Mouse (Mus musculus) gastrocnemius, postnatal 36 days (tissue): ENCODE measurements around the gene Pakap. TPM values are rescaled to one million over a fixed set of nuclear protein-coding genes. Genes with fewer than 3 reads are reported as not detected.

Experiments used
- DNase-seq, 2 experiments: peaks; one replicate each; pipeline ENCODE4 v3.0.0; 2022
- intact Hi-C: fragments of 180-260 bp; cut with DNase I; formaldehyde crosslinking; loops from one replicate; pipeline ENCODE4 v1.15.1; 2025
- long read RNA-seq, 2 experiments: library from polyadenylated mRNA; stranded (forward); transcript quantifications; one replicate each; pipeline ENCODE4 v2.0.0; 2021
- total RNA-seq, 2 experiments: library from RNA; stranded (reverse); gene quantifications; 2 replicates each; pipeline ENCODE4 v1.2.3; 2021

Pakap gene
- 1 to 10 TPM; 3.9 to 6.6 TPM for total RNA-seq
- long read RNA-seq, experiment 1 = 0 reads
- long read RNA-seq, experiment 2 = 0 reads

DNA sequence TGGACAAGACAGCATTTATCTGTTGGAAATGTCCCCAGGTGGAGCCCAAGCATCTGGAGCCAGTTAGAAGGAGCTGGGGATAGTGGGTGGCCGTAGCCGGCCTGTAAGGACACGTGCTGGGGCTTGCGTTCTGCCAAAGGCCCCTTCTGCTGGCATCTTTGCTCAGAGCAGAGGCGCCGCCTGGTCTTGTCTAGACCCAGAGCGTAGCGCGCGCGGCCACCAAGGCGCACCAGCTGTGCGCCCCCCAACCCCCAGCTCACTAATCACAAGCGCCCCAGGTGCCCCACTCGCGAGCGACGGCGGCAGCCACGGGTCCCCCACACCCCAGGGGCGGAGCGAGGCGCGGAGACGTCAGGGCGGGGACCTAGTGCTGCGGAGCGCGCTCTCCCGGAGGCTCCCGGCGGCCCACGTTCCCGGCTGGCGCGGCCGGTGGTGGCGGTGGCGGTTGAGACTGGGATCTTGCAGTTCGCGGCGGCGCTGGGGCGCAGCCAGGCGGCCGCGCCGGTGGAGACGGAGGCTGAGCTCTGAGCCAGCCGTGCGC is at the start of gene Pakap:
Gene Pakap, plus strand, starts transcription at position 514 of the 541 bp plus-strand sequence.
- intact Hi-C loops = no loop called here
- DNase-seq = peak; percentile 25 to 32

DNA sequence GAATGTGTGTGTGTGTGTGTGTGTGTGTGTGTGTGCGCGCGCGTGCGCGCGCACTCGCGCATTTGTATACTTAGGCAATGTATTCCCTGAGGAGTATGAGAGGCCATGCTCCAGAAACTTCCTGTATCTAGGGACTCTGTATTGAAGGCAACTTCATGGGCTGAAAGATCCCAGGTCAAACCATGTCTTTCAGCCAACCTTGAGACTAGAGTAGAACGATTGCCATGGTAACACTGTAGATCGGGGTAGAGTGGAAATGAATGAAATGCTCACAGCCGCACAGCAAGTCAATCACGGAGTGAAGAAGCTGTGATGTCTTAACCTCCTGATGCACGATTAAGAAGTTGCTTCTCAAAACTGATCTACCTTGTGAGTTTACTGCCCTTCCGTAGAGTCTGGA is 44.5 kb upstream of the Pakap start:
- DNase-seq = no peak
- intact Hi-C loops = no loop called here

DNA sequence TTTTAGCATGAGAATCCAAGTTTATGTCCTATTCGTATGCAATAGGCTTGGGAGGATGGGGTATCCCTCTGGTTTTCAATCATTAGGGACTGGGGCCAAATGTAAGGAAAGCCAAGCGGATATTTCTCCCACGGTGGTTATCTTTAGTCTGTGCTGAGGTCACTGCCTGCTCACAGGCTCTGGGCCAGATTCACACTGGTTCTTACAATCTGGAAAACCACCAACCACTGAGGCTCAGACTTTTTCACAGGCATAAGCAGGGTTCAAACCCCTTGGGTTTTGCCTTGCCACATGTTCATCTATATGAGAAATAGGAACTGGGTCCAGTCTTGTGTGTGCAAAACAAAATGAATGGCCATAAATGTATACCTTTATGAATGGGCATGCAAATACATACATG is 43.5 kb upstream of the Pakap start:
- no peak for DNase-seq
- intact Hi-C loops = no loop called here

DNA sequence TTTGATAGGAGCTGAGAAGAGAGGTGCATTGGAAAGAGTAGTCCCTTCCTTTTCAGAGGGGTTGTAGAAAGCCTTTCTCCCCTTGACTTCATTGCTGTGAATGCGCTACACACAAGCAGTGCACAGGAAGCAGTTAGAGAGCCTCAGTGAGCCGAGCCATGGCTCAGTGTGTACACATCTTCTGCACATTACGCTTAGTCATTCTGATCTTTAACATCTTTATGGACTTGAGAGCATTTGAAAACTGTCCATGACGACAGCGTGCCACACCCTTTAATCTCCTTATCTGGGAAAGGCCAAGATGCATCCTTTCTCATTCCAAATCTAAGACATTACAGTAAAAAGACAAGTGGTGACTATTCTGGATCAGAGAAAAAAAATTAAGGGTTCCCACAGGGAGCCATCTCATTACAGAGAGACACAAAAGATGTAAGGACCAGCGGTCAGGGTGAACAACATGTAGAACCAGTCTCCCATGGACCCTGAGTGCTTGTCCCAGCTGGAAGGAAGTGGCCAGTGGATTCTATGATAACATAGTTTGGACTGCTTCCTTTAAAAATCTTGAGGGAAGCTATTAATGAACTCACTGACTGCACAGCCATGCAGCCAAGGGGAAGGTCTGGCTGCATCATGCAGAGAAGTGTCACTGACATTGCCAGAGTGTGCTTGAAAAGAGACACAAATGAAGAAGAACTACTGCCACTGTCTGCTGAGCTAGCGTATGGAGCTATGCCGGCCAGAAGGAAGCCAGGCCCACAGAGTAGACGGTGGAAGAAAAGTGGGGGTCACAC is 42.6 kb upstream of the Pakap start:
- no peak for DNase-seq
- intact Hi-C loops = no loop called here

DNA sequence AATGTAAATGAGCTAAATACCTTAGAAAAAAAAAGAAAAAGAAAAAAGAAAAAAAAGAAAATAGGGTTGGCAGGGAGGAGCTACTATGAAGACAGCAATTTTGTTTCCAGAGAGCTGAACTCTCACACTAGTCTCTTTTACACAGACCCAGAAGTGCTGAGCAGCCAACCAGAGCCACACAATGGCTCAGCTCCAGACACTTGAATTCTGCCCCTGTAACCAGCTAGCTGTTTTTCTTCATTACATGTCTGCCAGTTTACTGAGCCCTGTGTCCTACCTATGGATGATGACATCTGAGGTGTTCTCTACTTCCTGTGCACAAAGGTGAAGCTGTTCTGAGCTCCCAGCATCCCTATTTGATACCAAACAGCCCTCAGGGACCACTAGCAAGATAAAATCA is 39.7 kb upstream of the Pakap start:
- intact Hi-C loops = no loop called here

DNA sequence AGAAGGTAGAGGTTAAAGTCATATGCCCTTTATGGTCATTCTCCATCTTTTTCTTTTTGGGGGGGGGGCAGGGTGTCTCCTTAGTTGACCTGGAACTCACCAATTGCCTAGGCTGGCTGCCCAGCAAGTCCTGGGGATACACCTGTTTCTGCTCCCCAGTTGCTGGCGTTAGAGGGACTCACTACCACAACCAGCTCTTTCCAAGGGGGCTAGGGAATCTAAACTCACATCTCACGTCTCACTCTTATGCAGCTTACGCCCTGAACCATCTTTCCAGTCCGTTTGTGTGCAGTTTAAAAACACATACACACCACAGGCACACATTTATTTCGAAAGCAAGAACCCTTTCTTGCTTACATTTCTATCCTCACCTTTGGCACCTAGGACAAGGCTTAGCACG is 34.3 kb upstream of the Pakap start:
- intact Hi-C loops = no loop called here
- no peak for DNase-seq

More for the DNA sequence above, 39.7 kb upstream of the Pakap start:
- DNase-seq = no peak

DNA sequence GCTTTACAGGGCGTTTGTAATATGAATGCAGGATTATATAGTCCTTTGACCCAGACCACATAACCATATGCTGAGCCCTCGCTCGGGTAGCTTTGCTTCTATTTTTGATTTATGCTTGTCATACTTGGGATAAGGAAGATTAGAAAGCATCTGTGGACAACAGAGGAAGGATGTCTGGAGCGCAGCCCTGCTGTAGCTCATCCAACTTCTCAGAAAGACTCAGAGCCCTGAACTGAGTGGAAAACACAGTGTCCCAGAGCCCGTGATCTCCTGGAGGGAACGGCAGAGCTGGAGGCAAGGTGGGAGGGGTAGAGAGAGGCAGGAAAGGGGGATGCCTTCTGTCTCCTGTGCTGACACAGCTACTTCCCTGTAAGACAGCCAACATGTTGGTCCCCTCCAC is 33.7 kb upstream of the Pakap start:
- intact Hi-C loops = no loop called here
- DNase-seq = no peak

DNA sequence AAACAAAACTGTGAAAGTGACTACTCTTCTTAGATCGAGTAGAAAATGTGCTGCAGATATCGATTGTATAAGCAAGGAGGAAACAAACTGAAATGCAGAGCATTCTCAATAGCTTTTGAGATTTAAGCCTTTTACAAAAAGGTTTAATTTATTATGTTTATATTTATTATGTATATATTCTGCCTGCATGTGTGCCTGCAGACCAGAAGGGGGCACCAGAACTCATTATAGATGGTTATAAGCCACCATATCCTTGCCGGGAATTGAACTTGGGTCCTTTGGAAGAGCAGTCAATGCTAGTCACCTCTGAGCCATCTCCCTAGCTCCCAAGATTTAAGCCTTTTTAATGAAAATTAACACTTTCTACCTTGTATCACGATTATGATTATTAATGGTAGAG is 32.9 kb upstream of the Pakap start:
- no peak for DNase-seq
- intact Hi-C loops = no loop called here

DNA sequence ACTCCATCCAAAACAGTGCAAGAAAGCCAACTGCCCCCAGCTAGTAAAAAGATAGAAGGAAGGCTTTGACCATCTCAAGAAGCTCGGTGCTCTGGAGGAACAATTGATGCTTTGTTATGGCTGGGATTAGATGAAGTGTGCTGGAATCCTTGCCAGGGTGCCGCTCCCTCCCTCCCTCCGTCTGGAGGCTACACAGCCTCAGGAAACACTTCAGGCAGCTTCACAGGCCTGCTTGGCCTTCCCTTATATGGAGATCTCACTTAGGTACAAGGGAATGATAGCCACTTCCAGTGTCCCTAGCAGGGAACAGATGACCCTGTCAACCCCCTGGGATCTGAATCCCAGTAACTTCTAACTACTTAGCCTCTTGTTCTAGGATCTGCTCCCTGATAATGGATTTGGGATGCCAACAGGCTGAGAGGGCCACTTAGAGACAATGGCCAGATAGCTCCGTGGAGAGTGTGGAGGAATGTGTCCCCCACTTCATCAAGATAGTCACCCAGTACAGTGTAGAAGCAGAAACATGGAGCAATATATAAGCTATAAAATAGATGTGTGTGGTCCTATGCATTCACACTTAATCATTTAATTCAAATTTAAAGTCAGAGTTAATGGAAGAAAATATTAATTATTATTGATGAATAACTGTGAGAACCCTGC is 29.8 kb upstream of the Pakap start:
- intact Hi-C loops = loop anchor here (1.0 kb wide), 1 partner anchor 36 kb away; no protein-coding TSS in a partner anchor
- no peak for DNase-seq

DNA sequence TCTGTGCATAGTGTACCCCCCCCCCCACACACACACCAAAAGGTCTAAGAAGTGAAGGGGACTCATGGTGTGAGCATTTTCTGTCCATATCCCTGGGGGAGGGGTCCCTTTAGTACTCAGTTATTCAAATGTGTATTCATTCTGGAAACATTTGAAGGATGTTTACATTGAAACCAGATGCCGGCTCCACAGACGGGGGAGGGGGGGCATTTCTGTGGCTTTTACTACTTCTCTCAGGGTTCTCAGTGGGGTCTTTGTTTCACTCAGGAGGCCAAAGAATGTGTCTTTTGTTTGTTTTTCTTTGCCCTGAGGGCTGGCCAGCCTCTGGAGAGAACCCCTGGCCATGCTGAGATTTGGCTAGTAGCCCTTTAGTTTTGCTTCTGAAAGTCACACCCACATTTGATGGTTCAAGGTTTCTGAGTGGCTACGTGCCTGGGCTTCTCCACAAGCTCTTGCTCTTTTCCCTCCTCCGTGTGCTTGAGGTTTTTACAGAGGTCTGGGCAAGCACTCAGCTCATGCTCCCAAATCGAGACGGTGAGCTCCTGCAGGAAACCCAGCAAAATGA is 24.2 kb upstream of the Pakap start:
- intact Hi-C loops = no loop called here
- no peak for DNase-seq

DNA sequence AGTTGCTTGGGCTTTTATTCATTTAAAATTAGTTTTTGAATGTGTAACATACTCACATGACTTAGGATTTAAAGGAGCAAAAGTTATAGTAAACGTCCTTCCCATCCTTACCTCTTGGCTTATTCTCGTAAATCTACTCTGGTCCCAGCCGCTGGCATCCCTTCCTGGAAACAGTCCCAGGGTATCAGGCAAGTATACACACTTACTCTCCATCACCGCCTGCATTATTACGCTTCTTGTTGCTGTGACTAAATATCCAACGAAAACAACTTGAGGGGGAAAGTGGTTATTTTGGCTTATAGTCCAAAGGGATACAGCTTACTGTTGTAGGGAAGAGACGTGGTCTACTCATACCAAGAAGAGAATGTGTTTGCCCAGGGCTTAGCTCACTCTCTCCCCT is 20.2 kb upstream of the Pakap start:
- intact Hi-C loops = no loop called here
- no peak for DNase-seq

DNA sequence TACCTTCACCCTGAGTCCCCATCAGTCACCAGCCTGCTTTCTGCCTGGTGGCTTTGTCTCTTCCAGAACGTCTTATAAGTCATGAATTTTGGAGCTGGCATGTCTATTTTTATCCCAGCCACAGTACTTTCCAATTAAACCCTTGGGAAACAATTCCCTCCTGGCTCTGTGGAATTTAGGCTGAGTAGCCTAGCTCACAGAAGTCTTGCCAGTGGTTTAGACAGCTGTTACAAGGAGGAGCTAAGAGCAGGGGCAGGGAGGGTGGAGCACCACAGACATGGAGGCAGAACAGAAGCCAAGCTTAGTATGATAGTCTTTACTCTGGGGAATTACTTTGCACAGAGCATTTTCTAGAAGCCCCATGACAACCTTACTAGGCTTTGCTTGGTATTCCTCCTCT is 17.8 kb upstream of the Pakap start:
- intact Hi-C loops = no loop called here
- no peak for DNase-seq

DNA sequence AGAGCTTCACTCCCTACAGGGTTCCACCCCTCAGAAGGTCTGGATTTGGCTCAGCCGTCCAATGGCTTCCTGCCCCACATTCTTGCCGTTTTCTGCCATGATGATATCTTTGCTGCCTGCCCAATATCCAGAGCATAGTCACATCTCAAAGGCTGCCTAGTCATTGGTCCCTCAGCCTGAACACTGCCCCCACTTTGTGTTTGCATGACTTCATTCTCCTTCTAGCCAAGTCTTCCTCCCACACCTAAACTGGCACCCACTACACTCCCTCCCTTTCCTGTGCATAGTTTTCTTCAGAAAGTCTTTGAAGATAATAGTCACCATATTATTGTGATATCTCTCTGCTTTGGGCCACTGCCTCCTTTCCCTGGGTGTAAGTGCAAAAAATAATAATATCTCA is 10.9 kb upstream of the Pakap start:
- intact Hi-C loops = no loop called here
- DNase-seq = no peak

DNA sequence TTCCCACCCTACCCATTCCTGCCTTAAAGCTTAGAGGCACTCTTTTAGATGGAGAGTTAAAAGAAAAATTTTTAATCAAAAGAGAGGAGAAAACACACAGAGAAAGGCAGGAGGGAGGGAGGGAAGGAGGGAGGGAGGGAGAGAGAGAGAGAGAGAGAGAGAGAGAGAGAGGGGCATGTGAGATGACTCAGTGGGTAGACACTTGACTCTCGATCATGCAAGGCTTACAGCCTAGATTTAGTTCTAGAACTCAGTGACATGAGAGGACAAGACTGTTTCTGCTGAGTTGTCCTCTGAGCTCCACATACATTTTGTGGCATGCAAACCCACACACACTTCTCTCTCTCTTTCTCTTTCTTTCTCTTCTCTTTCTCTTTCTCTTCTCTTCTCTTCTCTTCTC is 8.5 kb upstream of the Pakap start:
- intact Hi-C loops = no loop called here
- no peak for DNase-seq

DNA sequence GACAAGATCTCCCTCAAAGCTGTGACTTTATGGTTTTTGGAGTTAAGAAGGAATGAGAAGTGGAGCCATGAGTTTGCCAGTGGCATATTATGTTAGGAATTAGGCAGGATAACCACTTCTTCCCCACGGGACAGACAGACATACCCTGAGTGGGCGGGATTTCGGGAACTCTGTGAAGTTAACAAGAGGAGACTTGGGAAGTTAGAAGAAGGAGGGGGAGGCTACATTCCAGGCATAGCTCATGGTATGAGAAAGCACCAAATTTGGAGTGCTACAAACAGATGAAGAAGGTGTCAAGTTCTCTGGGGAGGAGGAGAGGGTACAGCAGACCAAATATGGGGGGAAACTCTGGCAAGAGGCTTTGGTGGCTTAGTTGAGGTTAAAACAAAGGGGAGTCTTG is 8.0 kb upstream of the Pakap start:
- no peak for DNase-seq
- intact Hi-C loops = no loop called here

DNA sequence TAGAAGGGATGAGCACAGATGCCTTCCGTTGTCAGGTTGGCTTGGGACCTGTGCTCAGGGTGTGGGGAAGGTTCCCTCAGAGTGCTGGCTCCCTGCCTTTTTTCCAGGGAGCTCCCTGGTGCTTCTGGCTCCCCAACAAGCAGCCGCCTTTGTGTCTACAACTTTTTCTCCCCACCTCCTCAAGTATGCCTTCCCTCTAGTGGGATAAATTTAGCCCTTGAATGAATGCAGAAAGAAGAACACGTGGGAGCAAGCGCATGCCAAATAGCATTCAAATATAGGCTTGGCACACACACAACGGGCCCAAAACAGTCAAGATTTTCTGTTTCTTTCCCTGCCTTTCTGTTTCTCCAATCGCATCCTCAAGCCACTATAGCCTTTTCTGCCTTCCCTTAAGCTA is 6.9 kb upstream of the Pakap start:
- DNase-seq = no peak
- intact Hi-C loops = no loop called here

DNA sequence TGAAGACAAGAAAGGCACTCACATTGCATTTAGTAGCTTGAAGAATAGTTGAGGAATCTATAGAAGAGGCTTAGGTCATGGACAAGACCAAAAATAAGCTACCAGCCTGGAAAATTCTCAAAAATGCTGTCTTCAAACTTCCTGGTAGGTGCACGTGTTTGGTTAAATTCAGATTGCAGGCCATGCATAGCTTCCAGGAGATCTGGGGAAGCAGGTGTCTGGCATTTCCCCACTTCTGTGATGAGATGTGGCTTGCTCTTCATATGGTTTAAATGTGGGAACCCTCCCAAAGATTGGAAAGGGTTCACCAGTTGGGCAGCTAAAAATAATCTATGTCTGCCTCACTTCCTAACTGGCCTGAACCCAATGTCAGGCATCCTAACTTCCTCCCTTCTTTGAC is 2.7 kb upstream of the Pakap start:
- no peak for DNase-seq
- intact Hi-C loops = no loop called here

DNA sequence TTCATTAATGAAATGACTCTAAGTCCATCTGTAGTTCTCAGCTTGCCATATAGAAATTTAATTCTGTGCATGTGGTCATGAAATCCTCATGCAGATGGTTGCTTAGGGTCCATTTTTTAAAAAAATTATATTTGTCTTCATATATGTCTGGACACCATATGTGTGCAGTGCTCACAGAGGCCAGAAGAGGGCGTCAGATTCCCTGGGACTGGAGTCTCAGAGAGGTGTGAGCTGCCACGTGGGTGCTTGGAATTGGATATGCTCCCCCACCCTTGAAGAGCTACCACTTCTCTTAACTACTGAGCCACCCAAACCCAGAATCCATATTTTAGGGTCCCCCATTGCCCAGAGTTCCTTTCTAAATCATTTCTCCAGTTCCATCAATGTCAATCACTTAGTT is 2.2 kb upstream of the Pakap start:
- intact Hi-C loops = no loop called here
- DNase-seq = no peak

DNA sequence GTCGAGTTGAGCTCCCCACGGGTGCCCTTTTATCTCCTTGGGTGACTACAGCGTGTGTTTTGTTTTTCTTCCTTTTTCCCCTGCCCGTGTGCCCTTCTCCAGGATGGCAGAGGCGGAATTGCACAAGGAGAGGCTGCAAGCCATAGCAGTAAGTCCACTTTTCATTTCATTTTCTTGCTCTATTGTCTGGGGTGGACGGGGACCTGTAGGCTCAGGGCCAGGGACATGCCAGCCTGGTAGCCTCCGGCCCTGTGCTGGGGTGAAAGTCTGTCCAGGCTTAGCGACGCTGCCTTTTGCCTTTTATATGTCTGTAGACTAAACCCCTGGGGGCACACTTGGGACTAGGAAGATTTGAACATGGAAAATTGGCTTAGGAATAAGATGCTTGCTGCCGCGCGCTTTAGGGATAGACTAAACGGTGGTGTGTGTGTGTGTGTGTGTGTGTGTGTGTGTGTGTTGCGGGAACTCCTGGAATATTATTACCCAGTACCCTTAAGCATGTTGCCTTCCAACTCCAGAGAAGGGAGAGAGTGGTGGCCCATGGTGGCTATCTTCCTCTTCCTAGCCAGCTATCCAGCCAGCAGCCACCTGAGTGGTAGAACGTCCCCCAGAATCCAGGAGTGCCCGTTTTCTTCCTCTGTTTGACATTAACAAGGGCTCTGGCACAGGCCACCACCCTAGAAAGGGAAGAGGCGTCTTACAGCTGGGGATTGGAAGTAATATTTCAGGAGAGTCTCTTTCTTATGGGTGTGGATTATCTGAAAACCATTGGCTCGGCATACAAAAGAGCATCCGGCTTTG is 489 bp downstream of the Pakap start:
- peak in 1 of 2 experiments; percentile 16 for DNase-seq
- intact Hi-C loops = no loop called here

DNA sequence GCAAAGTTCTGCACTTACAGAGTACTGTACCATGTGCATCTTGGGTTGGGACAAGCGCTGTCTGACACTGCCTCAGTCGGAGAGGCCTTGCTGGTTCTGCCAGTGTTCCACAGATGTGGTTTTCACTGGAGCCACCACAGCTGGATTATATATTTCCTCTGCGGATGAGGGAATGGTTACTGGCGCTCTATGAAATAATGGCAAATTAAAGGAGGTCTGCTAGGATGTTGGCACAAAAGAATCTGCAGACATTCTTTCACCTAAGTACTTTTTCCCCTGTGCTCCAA is 1.0 kb downstream of the Pakap start:
- intact Hi-C loops = no loop called here

DNA sequence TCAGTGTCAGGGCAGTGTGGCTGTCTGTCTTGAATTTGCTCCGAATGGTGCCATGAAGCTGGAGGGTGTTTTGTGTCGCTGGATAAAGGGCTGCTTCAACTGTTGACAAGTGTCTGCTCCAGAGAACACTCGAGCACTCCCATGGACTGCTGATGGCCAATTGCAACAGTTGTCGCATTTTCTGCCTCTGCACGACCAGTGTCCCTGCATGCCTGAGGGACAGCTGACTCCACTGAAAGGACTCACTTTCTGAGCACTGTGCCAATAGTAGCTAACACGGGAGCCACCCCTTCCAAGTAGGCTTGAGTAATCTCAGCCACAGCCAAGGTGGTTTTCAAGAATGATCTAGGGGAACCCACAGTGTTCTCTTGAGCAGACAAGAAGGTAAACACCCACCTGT is 1.7 kb downstream of the Pakap start:
- no peak for DNase-seq
- intact Hi-C loops = no loop called here

More for the DNA sequence above, 1.0 kb downstream of the Pakap start:
- no peak for DNase-seq
